Mouse (Mus musculus): ENCODE data around the gene Fam117b.

Fam117b gene

DNA sequence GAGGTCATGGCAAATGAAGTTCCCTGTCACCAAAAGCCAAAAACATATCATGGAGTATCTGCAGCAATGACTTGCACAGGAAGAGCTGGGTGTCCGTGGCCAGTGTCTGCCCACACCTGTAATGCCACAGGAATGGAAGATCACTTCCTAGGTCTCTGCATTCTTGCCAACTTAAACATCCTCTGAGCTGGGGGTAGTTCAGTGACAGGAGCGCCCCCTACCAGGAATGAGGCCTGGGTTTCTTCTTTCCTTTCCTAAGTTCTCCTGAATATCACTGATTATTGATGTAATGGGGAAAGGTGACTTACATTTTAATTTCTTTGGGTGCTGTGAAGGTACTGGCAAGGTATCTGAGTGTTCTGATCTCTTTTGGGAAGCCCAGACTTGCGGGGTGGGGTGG lies 82.8 kb downstream of the Fam117b start:
- no peak for DNase-seq

DNA sequence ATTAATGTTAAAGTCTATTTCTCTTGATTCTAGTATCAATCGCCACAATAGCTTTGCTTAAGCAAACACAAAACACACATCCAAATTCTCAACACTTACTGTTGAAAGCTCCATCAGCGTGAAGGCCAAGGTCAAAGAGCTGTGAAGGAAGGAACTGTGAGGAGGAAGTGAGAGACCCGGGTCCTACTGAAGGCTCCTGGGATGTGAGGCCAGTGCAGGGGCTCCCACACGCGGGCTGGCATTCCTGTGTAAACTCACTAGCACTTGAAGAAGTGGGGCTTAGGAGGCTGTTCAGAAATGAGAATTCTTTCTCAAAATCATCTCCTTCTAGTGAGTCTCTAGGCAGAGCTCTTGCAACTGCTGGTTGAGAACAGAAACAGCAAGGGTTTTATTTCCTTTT lies 84.5 kb downstream of the Fam117b start:
- DNase-seq, result no peak

DNA sequence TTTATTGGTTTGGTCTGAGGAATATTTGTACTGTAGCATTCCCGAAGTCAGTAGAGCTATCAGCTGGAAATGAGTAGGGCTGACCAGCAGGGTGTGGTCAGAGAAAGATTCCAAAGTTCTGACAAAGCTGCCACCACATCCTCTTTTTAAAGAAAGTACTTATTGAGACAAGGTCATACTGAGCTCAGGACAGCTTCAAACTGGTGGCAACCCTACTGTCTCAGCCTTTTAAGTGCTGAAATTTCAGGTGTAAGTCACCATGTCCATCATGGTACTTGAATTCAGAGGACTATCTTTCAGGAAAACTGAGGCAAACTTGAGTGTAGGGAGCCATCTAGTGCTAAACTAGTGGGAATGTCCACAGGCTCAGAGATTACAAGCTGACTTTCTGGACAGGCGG lies 87.5 kb downstream of the Fam117b start:
- no peak for DNase-seq

DNA sequence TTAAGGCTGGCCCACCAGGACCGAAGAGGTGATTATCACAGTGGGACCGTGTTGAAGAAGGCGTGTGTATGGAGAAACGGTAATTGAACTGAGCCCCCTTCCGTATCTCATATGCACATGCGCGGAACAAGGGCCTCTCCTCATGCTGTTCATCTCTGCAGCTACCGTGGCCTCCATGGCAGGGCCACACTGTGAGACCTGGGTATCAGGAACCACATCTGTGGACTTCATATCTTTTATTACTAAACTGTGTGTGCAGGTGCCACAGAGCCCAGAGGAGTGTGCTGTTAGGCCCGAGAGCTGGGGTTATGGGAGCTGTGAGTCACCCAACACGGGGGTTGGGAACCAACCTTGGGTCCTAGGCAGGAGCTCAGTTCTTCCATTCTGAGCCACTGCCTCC lies 94.5 kb downstream of the Fam117b start:
- DNase-seq, result no peak

DNA sequence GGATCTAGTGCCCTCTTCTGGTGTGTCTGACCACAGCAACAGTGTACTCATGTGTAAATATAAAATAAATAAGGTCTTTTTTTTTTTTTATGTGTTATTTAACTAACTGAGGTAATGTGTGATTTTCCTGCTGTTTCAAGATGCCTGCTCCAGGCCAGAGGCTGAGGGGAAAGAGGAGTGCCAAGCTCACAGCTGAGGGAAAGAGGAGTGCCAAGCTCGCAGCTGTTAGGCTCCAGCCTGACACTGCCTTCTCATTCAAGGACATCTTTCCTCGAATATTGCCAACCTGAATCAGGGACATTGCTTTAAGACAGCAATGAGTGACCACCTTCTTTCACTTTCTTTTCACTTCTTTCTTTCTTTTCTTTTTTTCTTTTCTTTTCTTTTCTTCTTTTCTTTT lies 95.9 kb downstream of the Fam117b start:
- DNase-seq, result no peak

DNA sequence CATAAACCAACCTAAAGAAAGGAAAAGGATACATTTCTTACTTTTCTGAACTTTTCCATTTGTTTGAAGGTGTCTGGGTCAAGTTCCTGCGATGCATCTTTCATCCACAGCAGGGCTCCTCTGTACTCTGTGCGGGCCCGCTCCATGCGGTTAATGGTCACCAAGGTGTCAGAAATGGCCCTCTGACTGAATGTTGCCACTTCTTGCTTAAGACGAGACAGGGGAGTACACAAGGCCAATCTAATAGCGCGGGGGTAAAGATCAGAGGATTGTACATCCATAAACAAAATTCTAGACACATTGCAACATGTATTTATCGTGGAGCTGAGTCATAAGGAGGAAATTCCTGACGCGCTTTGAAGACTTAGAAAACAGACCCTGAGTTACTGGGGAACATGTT lies 101.0 kb downstream of the Fam117b start:
- DNase-seq, result no peak

DNA sequence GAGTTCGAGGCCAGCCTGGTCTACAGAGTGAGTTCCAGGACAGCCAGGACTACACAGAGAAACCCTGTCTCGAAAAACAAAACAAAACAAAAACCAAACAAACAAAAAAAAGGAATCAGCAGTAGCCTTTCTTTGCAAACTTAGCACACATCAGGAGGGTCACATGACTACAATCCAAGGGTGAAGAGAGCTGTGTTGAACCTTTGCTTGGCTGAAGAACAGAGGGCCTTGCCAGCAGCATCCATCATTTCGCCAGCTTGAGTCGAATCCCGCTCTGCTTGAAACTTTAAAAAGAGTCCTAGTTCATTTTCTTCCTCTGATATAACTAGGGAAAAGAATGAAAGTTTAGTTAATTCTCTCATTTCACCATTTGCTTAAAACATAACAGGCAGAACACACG lies 102.7 kb downstream of the Fam117b start:
- no peak for DNase-seq

DNA sequence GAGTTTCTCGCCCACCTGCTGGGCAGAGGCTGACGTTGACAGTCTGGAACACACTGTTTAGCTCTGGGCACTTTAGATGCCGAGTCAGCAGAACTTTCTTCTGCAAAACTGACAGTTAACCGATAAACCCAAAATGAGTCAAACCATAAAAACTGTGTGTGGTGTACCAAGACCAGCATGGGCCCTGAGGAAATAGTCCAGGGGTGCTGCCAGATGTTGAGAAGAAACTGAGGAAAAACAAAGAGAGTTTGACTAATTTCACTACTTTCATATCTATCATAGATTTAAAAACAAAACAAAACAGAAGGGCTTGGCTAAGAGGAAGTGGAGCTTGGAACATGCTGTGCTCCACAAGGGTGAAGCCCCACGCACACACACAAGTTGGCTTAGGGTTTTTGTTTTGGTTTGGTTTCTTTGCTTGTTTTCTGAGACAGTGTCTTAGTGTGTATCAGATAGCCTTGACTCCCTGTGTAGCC lies 103.4 kb downstream of the Fam117b start:
- no peak for DNase-seq

DNA sequence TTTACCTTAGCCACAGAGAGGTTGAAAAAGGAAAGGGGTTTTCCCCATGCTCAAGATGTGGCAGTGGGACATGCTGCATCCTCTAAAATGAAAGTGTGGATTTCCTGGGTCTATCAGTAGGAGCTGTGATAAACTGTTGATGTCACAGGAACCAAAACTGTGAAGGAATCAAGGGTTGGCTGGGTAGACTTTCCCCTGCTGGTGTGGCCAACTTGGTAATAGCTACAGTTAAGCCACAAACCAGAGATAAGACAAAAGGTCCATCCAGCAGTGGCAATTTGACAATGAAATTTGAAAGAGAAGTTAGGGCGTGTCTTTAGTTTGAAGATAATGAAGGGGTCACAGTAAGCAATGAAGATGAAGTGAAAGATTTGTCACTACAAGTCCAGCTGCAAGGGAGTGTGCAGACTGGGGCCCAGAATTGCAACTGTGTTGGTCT lies 104.2 kb downstream of the Fam117b start:
- no peak for DNase-seq
